Mouse (Mus musculus) cerebellum, postnatal 10 days (tissue): ENCODE measurements around the gene Ubl7.

Source experiments
- DNase-seq, 2 experiments: peaks; one replicate each; pipeline ENCODE4 v3.0.0; 2021; ENCODE audit warnings: mixed read lengths in 2 of 2

The Ubl7 gene

GRCm38 (mm10) chr9:57948333-57948931 lies 37.7 kb downstream of the Ubl7 start:
- DNase-seq, result no peak

GRCm38 (mm10) chr9:57949102-57949704 lies 38.4 kb downstream of the Ubl7 start:
- DNase-seq, result peak in 1 of 2 experiments; percentile 54

- no peak for DNase-seq
These were observed 39.1 kb downstream of the Ubl7 start for GRCm38 (mm10) chr9:57949879-57950278.

GRCm38 (mm10) chr9:57950519-57950918 lies 39.7 kb downstream of the Ubl7 start:
- peak in 1 of 2 experiments; percentile 50 for DNase-seq

GRCm38 (mm10) chr9:57951993-57952392 lies 41.2 kb downstream of the Ubl7 start:
- DNase-seq, result no peak

DNA sequence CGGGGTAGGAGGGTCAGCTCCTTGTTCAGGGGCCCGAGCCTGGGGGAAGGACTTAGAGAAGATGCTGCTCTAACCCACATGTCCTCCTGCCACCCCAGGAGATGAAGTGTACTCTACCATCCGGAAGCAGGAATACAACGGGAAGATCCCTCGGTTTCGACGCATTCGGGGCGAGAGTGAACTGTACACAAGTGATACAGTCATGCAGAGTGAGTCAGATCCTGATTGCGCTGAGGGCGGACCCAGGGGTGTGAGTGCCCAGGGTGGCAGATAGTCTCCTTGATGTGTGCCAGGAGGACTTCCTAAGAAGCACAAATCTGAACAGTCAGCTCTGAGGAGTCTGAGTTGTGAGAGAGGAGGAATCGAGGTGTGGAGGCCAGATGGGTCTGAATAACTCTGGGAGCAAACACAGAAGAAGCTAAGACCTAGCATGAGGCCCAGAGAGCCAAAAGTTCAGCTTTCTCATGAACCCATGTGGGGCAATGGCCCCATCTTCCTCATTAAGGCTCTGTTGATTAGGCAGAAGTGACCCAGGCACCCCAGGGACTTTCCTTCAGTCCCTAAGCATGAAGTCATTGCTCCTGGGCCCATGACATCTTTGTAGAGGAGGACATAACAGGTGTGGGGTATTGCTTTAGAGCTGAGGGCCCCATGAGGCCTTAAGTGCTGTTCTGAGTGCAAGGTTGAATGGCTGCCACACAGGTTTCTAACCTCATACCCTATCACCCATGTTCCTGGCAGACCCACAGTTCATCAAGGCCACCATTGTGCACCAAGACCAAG lies 44.4 kb downstream of the Ubl7 start:
- no peak for DNase-seq

GRCm38 (mm10) chr9:57955764-57956163 lies 45.0 kb downstream of the Ubl7 start:
- DNase-seq, result no peak

DNA sequence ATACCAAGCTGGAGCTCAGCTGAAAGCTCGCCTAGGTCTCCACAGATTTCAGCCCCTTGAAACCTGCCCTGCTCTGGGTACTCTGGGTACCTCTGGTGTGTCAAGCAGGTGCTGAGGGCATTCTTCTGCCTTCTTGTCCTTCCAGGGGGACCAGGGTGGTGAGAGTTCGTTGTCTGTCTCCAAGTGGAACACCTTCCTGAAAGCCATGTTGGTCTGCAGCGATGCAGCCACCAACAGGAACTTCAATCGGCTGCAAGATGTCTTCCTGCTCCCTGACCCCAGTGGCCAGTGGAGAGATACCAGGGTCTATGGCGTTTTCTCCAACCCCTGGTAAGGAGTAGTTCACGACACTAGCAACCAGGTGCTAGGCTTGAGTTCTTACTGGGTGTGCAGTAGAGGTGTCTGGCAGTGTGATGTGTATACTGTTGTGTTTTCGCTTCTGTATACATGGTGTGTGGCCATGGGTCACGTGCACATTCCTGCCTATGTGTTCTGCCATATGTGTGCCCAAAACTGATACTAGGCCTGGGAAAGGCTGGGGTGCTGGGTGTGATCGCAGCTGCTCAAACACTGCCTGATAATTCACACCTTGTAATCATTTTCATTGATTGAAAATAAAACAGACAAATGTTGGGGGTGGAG lies 45.5 kb downstream of the Ubl7 start:
- DNase-seq, result no peak

GRCm38 (mm10) chr9:57956838-57957236 lies 46.1 kb downstream of the Ubl7 start:
- DNase-seq, result no peak

GRCm38 (mm10) chr9:57958615-57959014 lies 47.8 kb downstream of the Ubl7 start:
- no peak for DNase-seq

GRCm38 (mm10) chr9:57959399-57959798 lies 48.6 kb downstream of the Ubl7 start:
- DNase-seq, result no peak

DNA sequence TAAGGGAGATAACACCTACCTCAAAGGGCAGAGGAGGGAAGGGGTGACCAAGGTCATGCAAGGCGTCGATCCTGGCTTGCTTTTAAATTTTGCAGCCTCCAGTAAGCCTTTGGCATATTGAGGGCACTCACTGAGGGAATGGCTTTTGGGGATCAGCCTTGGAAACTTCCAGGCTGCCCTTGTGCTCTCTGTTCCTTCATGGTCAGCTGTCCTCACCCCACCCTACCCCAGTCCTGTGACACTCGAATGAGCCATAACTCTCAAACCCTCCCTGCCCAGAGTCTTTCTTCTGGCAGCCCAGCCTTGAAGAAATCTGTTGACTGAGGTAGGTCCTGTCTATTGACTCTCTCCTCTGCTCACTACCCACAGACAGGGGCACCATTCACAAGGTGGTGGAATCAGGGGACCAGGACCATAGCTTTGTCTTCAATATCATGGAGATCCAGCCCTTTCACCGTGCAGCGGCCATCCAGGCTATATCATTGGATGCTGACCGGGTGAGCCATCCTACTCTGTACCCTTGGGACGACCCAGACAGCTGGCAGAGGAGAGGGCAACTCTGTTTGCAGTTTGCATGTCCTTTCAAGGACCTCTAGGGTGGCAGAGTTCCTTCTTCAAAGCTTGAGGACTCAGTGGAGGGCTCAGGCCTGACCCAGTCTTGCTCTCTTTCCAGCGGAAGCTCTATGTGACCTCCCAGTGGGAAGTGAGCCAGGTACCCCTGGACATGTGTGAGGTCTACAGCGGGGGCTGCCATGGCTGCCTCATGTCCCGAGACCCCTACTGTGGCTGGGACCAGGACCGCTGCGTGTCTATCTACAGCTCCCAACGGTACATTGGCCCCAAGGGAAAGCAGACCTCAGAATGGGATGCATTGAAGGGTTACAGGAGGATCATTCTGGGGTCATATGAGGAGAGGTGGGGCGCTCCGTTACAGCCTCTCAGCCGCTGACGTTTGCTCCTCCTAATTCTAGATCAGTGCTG lies 49.4 kb downstream of the Ubl7 start:
- DNase-seq, result peak in 1 of 2 experiments; percentile 34

GRCm38 (mm10) chr9:57961226-57961625 lies 50.4 kb downstream of the Ubl7 start:
- peak in 1 of 2 experiments; percentile 12 for DNase-seq

- DNase-seq, result peak in 1 of 2 experiments; percentile 6
These were observed 51.3 kb downstream of the Ubl7 start for GRCm38 (mm10) chr9:57961863-57962778.

DNA sequence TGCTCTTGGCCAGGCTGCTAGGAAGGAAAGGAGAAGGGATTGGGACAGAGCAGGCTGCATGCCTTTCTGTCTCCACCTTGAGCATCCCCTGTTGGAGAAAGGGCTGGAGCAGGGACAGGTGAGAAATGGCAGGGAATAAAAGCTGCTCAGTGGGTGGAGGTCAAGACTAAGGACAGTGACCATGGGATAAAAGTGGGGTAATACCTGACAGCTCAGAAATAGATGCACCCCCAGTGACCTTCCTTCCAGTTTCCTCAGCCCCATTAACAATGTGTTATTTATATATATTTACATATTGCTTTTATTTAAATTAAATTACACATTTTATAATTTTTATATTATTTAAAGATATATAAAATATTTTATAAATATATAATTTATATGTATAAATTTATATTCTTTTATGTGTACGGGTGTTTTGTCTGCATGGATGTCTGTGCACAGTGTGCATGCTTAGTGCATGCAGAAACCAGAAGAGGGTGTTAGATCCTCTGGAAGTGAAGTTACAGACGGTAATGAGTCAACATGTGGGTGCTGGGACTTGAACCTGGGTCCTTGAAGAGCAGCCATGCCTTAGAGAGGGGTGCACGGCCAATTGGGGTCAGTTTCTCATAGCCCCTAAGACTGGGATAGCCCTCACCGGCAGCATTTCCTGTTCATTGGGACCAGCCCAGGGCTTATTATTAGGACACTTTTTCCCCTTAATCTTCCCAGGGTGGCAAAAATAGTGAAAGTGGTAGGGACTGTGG lies 52.6 kb downstream of the Ubl7 start:
- DNase-seq, result no peak

GRCm38 (mm10) chr9:57963998-57964395 lies 53.2 kb downstream of the Ubl7 start:
- no peak for DNase-seq

- no peak for DNase-seq
These were observed 53.9 kb downstream of the Ubl7 start for GRCm38 (mm10) chr9:57964528-57965250.

DNA sequence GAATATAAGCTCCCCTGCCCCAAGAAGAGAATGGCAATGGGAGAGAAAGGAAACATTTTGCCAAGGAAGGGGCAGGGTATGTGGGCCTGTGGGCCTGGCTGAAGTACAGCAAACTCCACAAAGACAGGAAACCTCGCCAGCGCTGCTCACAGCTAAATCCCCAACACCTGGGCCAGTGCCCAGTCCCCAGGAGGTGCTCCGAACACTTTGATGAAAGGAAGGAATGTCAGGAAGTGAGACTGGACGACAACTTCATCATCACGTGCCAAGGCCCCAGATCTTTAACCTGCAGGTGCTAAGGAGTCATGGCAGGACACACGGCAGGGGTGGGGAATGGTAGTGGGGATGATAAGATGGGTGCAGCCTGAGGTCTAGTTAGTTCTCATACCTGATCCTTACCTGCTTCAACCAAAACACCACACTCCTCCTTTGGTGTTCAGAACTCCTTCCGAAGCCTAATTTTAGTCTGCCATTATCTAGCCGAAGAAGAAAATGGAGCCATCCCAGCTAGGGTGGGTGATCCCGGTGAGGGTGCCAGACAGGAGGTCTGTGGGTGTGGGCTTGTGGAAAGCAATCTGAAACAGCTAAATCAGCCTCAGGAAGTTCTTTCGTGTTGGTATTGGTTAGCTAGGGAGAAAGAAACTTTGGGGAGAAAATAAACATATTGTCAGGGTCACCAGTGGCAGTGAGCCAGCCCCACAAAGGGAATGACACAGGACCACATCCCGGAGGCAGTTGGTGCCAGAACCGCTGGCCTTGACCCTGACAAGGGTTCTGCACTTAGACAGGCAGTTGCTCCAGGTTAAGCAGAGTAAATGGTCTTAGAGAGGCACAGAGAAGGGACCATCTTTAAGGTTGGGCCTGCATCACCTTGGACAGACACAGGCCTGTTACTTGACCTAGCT lies 54.8 kb downstream of the Ubl7 start:
- DNase-seq, result peak; percentile 52 to 59
